Mouse (Mus musculus): ENCODE measurements at regions not wholly inside any gene's neighbourhood (a gene's known extent, or its start where the extent isn't known, plus 50 kb on each side); places are given as distances from the start of the nearest gene placed in this dataset.

- TF ChIP-seq NANOG (IDR thresholded peaks at IDR 0.05; ENCODE audit: borderline replicate concordance, low read length): no peak
- TF ChIP-seq CTCF (conservative IDR thresholded peaks at IDR 0.05; ENCODE audit: low read length): no peak
- TF ChIP-seq POU5F1 (IDR thresholded peaks at IDR 0.05; ENCODE audit: borderline replicate concordance, low read length): no peak
These were observed 102.6 kb upstream of the Pfkp start for GRCm38 (mm10) chr13:6751149-6751548.
